Mouse (Mus musculus) C2C12 (cell line): ENCODE results near the gene Cebpa.

ENCODE experiments used
- CEBPB ChIP-seq: IDR thresholded peaks from one replicate; pipeline ENCODE4 v1.6.1; 2011; ENCODE audit warnings: low read depth, mild to moderate bottlenecking, control low read depth, moderate library complexity
- CTCF ChIP-seq: IDR thresholded peaks from one replicate; pipeline ENCODE4 v1.5.1; 2011; ENCODE audit not compliant: control insufficient read depth, insufficient read depth, insufficient read length
- FOSL1 ChIP-seq: IDR thresholded peaks from one replicate; pipeline ENCODE4 v1.8.0; 2011; ENCODE audit warnings: mild to moderate bottlenecking, low read length; ENCODE audit not compliant: poor library complexity, insufficient read depth, severe bottlenecking
- MAX ChIP-seq: IDR thresholded peaks from one replicate; pipeline ENCODE4 v1.6.1; 2011; ENCODE audit warnings: mild to moderate bottlenecking, control low read depth
- MYOD1 ChIP-seq: IDR thresholded peaks from one replicate; pipeline ENCODE4 v1.6.1; 2011; ENCODE audit warnings: low read depth; ENCODE audit not compliant: control insufficient read depth, insufficient read length
- MYOG ChIP-seq: IDR thresholded peaks from one replicate; pipeline ENCODE4 v1.6.1; 2011; ENCODE audit not compliant: control insufficient read depth, insufficient read length; ENCODE audit errors: extremely low read depth
- USF1 ChIP-seq: IDR thresholded peaks from one replicate; pipeline ENCODE4 v1.6.1; 2011; ENCODE audit warnings: low read depth, mild to moderate bottlenecking, control low read depth, moderate library complexity

DNA sequence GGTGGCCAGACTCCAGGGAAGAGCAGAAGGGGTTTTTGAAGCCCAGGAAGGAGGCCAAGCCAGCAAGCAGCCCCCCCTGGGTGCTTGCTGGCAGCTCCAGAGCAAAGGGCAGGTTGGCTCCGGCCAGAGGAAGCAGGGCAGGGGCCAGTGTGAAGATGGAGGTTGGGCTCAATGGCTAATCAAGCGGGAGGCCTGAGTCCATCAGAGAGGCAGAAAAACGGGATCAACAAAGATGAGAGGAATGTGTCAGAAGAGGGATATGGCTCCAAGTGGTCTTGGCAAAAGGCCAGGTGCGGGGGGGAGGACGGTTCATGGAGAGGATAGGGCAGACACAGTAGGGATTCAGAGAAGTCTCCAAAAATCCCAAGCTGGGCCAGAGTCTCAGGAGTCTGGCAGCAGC is 22.4 kb downstream of the Cebpa start:
- TF ChIP-seq CTCF (no peak), MYOG (no peak), CEBPB (no peak), USF1 (no peak), MAX (no peak), FOSL1 (no peak), MYOD1 (no peak)
